Mouse (Mus musculus): ENCODE data around the gene Pxn. TPM values are rescaled to one million over a fixed set of nuclear protein-coding genes. Genes with fewer than 3 reads are reported as not detected.
A peak's percentile ranks its signal among the peaks of the same experiment; 100 is the strongest.
"Not testable (repeated sequence)": the region's sequence is repeated elsewhere in the genome, so short reads cannot be mapped to it uniquely, and the experiment has no call there.

Gene Pxn
- polyA plus RNA-seq, 1 experiment from 2014 or later, result 44.5 TPM

- H3K4me2 ChIP-seq (ENCODE audit: low read depth, low read length), result no peak overlapping the region
- no peak overlapping the region for H3K4me3 ChIP-seq (replicated peaks; ENCODE audit: low read length)
- H3K4me1 ChIP-seq (ENCODE audit: control insufficient read depth, insufficient read depth, low read length), result peaks cover 31% of the 10 kb centered on the region
- H3K36me3 ChIP-seq (ENCODE audit: control insufficient read depth, insufficient read depth, low read length), result no peaks in the 10 kb centered on the region
- H3K9me3 ChIP-seq (replicated peaks; ENCODE audit: control insufficient read depth, low read length), result no peaks in the 10 kb centered on the region
- H3K27me3 ChIP-seq (ENCODE audit: control insufficient read depth, insufficient read depth, low read length), result no peaks in the 10 kb centered on the region
- peak overlapping the region; percentile 92 for H3K27ac ChIP-seq (ENCODE audit: low read length)
- ATAC-seq (ENCODE audit: insufficient read depth, low FRiP score), result no peak
- 0 out of 2 replicates have a peak overlapping the region, but pooled peaks have one; percentile 16 for H3K9ac ChIP-seq (ENCODE audit: low read length)
- 58% methylated on average over 6 of the region's 6 CpGs for WGBS
Observed at GRCm38 (mm10) chr5:115514346-115514745, 7.9 kb downstream of the Pxn start.

GRCm38 (mm10) chr5:115514896-115515587, 8.6 kb downstream of the Pxn start:
- 0 out of 2 replicates have a peak overlapping the region, but pooled peaks have one; percentile 3 for H3K4me3 ChIP-seq (replicated peaks; ENCODE audit: low read length)
- 23% methylated on average over 20 of the region's 20 CpGs for WGBS
- peak; percentile 78; the same call in 1 of the 2 replicates for ATAC-seq (ENCODE audit: insufficient read depth, low FRiP score)
- peak overlapping the region; percentile 45 for H3K4me2 ChIP-seq (ENCODE audit: low read depth, low read length)
- peak overlapping the region; percentile 92 for H3K27ac ChIP-seq (ENCODE audit: low read length)
- no peaks in the 10 kb centered on the region for H3K27me3 ChIP-seq (ENCODE audit: control insufficient read depth, insufficient read depth, low read length)
- H3K9ac ChIP-seq (ENCODE audit: low read length), result peak overlapping the region; percentile 56
- no peaks in the 10 kb centered on the region for H3K9me3 ChIP-seq (replicated peaks; ENCODE audit: control insufficient read depth, low read length)
- H3K4me1 ChIP-seq (ENCODE audit: control insufficient read depth, insufficient read depth, low read length), result peaks cover 26% of the 10 kb centered on the region
- no peaks in the 10 kb centered on the region for H3K36me3 ChIP-seq (ENCODE audit: control insufficient read depth, insufficient read depth, low read length)

GRCm38 (mm10) chr5:115516081-115516907, 9.8 kb downstream of the Pxn start:
- ATAC-seq (ENCODE audit: insufficient read depth, low FRiP score), result no peak
- H3K36me3 ChIP-seq (ENCODE audit: control insufficient read depth, insufficient read depth, low read length), result no peaks in the 10 kb centered on the region
- no peak overlapping the region; the same call in 1 of the 2 replicates for H3K4me2 ChIP-seq (ENCODE audit: low read depth, low read length)
- no peaks in the 10 kb centered on the region for H3K27me3 ChIP-seq (ENCODE audit: control insufficient read depth, insufficient read depth, low read length)
- no peak overlapping the region for H3K4me3 ChIP-seq (replicated peaks; ENCODE audit: low read length)
- peak overlapping the region; percentile 78 for H3K27ac ChIP-seq (ENCODE audit: low read length)
- 70% methylated on average over 32 of the region's 32 CpGs for WGBS
- no peaks in the 10 kb centered on the region for H3K9me3 ChIP-seq (replicated peaks; ENCODE audit: control insufficient read depth, low read length)
- H3K9ac ChIP-seq (ENCODE audit: low read length), result no peak overlapping the region
- peaks cover 33% of the 10 kb centered on the region for H3K4me1 ChIP-seq (ENCODE audit: control insufficient read depth, insufficient read depth, low read length)

GRCm38 (mm10) chr5:115516908-115517307, 10.4 kb downstream of the Pxn start:
- WGBS, result 80% methylated on average over 7 of the region's 7 CpGs
- no peaks in the 10 kb centered on the region for H3K9me3 ChIP-seq (replicated peaks; ENCODE audit: control insufficient read depth, low read length)
- peaks cover 39% of the 10 kb centered on the region for H3K4me1 ChIP-seq (ENCODE audit: control insufficient read depth, insufficient read depth, low read length)
- 0 out of 2 replicates have a peak overlapping the region, but pooled peaks have one; percentile 1 for H3K27ac ChIP-seq (ENCODE audit: low read length)
- no peak overlapping the region for H3K9ac ChIP-seq (ENCODE audit: low read length)
- no peak overlapping the region for H3K4me3 ChIP-seq (replicated peaks; ENCODE audit: low read length)
- no peaks in the 10 kb centered on the region for H3K36me3 ChIP-seq (ENCODE audit: control insufficient read depth, insufficient read depth, low read length)
- no peak for ATAC-seq (ENCODE audit: insufficient read depth, low FRiP score)
- no peak overlapping the region for H3K4me2 ChIP-seq (ENCODE audit: low read depth, low read length)
- H3K27me3 ChIP-seq (ENCODE audit: control insufficient read depth, insufficient read depth, low read length), result no peaks in the 10 kb centered on the region

GRCm38 (mm10) chr5:115517501-115517900, 11.0 kb downstream of the Pxn start:
- peaks cover 45% of the 10 kb centered on the region for H3K4me1 ChIP-seq (ENCODE audit: control insufficient read depth, insufficient read depth, low read length)
- H3K9me3 ChIP-seq (replicated peaks; ENCODE audit: control insufficient read depth, low read length), result no peaks in the 10 kb centered on the region
- H3K27ac ChIP-seq (ENCODE audit: low read length), result no peak overlapping the region
- no peak overlapping the region for H3K4me2 ChIP-seq (ENCODE audit: low read depth, low read length)
- H3K27me3 ChIP-seq (ENCODE audit: control insufficient read depth, insufficient read depth, low read length), result no peaks in the 10 kb centered on the region
- 88% methylated on average over 9 of the region's 9 CpGs for WGBS
- no peaks in the 10 kb centered on the region for H3K36me3 ChIP-seq (ENCODE audit: control insufficient read depth, insufficient read depth, low read length)
- no peak overlapping the region for H3K9ac ChIP-seq (ENCODE audit: low read length)
- no peak overlapping the region for H3K4me3 ChIP-seq (replicated peaks; ENCODE audit: low read length)
- ATAC-seq (ENCODE audit: insufficient read depth, low FRiP score), result no peak

- H3K4me1 ChIP-seq (ENCODE audit: control insufficient read depth, insufficient read depth, low read length), result peaks cover 52% of the 10 kb centered on the region
- H3K27ac ChIP-seq (ENCODE audit: low read length); H3K9me3 ChIP-seq (replicated peaks; ENCODE audit: control insufficient read depth, low read length); H3K9ac ChIP-seq (ENCODE audit: low read length); H3K4me2 ChIP-seq (ENCODE audit: low read depth, low read length); H3K4me3 ChIP-seq (replicated peaks; ENCODE audit: low read length); ATAC-seq (ENCODE audit: insufficient read depth, low FRiP score); H3K27me3 ChIP-seq (ENCODE audit: control insufficient read depth, insufficient read depth, low read length); H3K36me3 ChIP-seq (ENCODE audit: control insufficient read depth, insufficient read depth, low read length): not testable (repeated sequence)
- WGBS, result 93% methylated on average over 8 of the region's 8 CpGs
Observed at GRCm38 (mm10) chr5:115518214-115518613, 11.7 kb downstream of the Pxn start.

- Histone ChIP-seq H3K4me1 (ENCODE audit: control insufficient read depth, insufficient read depth, low read length) (peaks cover 58% of the 10 kb centered on the region), H3K27ac (ENCODE audit: low read length) (peak overlapping the region; percentile 79), H3K4me3 (replicated peaks; ENCODE audit: low read length) (no peak overlapping the region), H3K9ac (ENCODE audit: low read length) (peak overlapping the region; percentile 43), H3K27me3 (ENCODE audit: control insufficient read depth, insufficient read depth, low read length) (no peaks in the 10 kb centered on the region), H3K9me3 (replicated peaks; ENCODE audit: control insufficient read depth, low read length) (no peaks in the 10 kb centered on the region), H3K36me3 (ENCODE audit: control insufficient read depth, insufficient read depth, low read length) (no peaks in the 10 kb centered on the region), H3K4me2 (ENCODE audit: low read depth, low read length) (peak overlapping the region; percentile 4; the same call in 1 of the 2 replicates)
- ATAC-seq (ENCODE audit: insufficient read depth, low FRiP score), result no peak
- WGBS, result 51% methylated on average over 21 of the region's 21 CpGs
Observed at GRCm38 (mm10) chr5:115520325-115520869, 13.9 kb downstream of the Pxn start.

- Histone ChIP-seq H3K27me3 (ENCODE audit: control insufficient read depth, insufficient read depth, low read length) (no peaks in the 10 kb centered on the region), H3K4me3 (replicated peaks; ENCODE audit: low read length) (no peak overlapping the region), H3K27ac (ENCODE audit: low read length) (peak overlapping the region; percentile 79), H3K4me1 (ENCODE audit: control insufficient read depth, insufficient read depth, low read length) (peaks cover 61% of the 10 kb centered on the region), H3K36me3 (ENCODE audit: control insufficient read depth, insufficient read depth, low read length) (no peaks in the 10 kb centered on the region), H3K9me3 (replicated peaks; ENCODE audit: control insufficient read depth, low read length) (no peaks in the 10 kb centered on the region), H3K4me2 (ENCODE audit: low read depth, low read length) (peak overlapping the region; percentile 31), H3K9ac (ENCODE audit: low read length) (peak overlapping the region; percentile 36; the same call in 1 of the 2 replicates)
- whole genome bisulfite sequencing, result 51% methylated on average over 20 of the region's 21 CpGs
- peak; percentile 27; the same call in 1 of the 2 replicates for ATAC-seq (ENCODE audit: insufficient read depth, low FRiP score)
Observed at GRCm38 (mm10) chr5:115521553-115522461, 15.3 kb downstream of the Pxn start.

All from stomach, embryonic 16.5 days (tissue).